Mouse (Mus musculus): Measurements from ENCODE around the gene Mvb12a.

- TF ChIP-seq CTCF (conservative IDR thresholded peaks at IDR 0.05 in 1 of 2, IDR thresholded peaks at IDR 0.05 in 1 of 2; ENCODE audit: low read depth in 2 of 2, low read length in 2 of 2) (no peak), MAZ (IDR thresholded peaks at IDR 0.05; ENCODE audit: low read depth, low read length) (no peak), HCFC1 (IDR thresholded peaks at IDR 0.05; ENCODE audit: low read depth, low read length) (no peak), MAFK (IDR thresholded peaks at IDR 0.05; ENCODE audit: insufficient replicate concordance, low read length) (no peak), ELF1 (IDR thresholded peaks at IDR 0.05; ENCODE audit: low read depth, low read length) (no peak), EP300 (IDR thresholded peaks at IDR 0.05; ENCODE audit: low read length) (no peak), POLR2AphosphoS2 (IDR thresholded peaks at IDR 0.05; ENCODE audit: low read depth, low read length) (no peak), ZKSCAN1 (IDR thresholded peaks at IDR 0.05; ENCODE audit: borderline replicate concordance, low read depth, low read length) (no peak), ZMIZ1 (IDR thresholded peaks at IDR 0.05; ENCODE audit: low read depth, low read length) (no peak), UBTF (IDR thresholded peaks at IDR 0.05; ENCODE audit: low read depth, low read length) (no peak)
Observed at GRCm38 (mm10) chr8:71568387-71568937, 25.7 kb downstream of the Mvb12a start, which contains the start of gene Slc27a1.
